Comparison of ENCODE assay signal across 8 mouse cellular contexts in genomic region chr2:126675169-126676121, GRCm38 (mm10). TPM values are rescaled to one million over a fixed set of nuclear protein-coding genes. Genes with fewer than 3 reads are reported as not detected.
DNase-seq lines count a peak whose midpoint lies in the region; ATAC-seq and TF ChIP-seq lines count a peak whose summit lies in the region.

No protein-coding gene starts in this region.

- peak overlapping the region; percentile 68 for H3K4me2 ChIP-seq in forebrain, embryonic 15.5 days (replicated peaks)
- peak overlapping the region; percentile 86 for H3K4me2 ChIP-seq in neural tube, embryonic 14.5 days (ENCODE audit: low read depth, low read length)

- no peak for TF ChIP-seq CTCF in G1E (IDR thresholded peaks at IDR 0.05; ENCODE audit: low read depth, low read length)
- no peak for TF ChIP-seq CTCF in testis, adult 2 months (IDR thresholded peaks at IDR 0.05; ENCODE audit: control insufficient read depth, insufficient read depth, insufficient replicate concordance, low read depth, low read length)

- TF ChIP-seq POLR2A in testis, adult 2 months (IDR thresholded peaks at IDR 0.05; ENCODE audit: control insufficient read depth, low read depth, low read length), result peak; percentile 96

- no peaks in the 10 kb centered on the region for H3K9me3 ChIP-seq in G1E (replicated peaks)
- no peaks in the 10 kb centered on the region for H3K9me3 ChIP-seq in forebrain, embryonic 15.5 days
- H3K9me3 ChIP-seq in neural tube, embryonic 14.5 days (ENCODE audit: control insufficient read depth, low read length), result no peaks in the 10 kb centered on the region

- under 1% methylated on average over 85 of the region's 99 CpGs for WGBS in forebrain, embryonic 15.5 days
- WGBS in neural tube, embryonic 14.5 days, result 0% methylated on average over 74 of the region's 99 CpGs

- ATAC-seq in G1E (ENCODE audit: extremely low read depth, insufficient number of reproducible peaks, low FRiP score, poor library complexity, severe bottlenecking), result peak; percentile 47
- peak; percentile 94 for ATAC-seq in forebrain, embryonic 15.5 days (replicated peaks)
- peak; percentile 95 for ATAC-seq in neural tube, embryonic 14.5 days (ENCODE audit: low read depth)

- H3K4me1 ChIP-seq in G1E (ENCODE audit: insufficient read depth, low read depth, low read length), result peaks cover 29% of the 10 kb centered on the region
- peaks cover 45% of the 10 kb centered on the region for H3K4me1 ChIP-seq in forebrain, embryonic 15.5 days
- peaks cover 32% of the 10 kb centered on the region for H3K4me1 ChIP-seq in neural tube, embryonic 14.5 days (ENCODE audit: control insufficient read depth, insufficient read depth, low read length)
- H3K4me1 ChIP-seq in testis, adult 2 months (ENCODE audit: control insufficient read depth, insufficient read depth, low read length), result peaks cover 2% of the 10 kb centered on the region

- peak; percentile 96 for DNase-seq in G1E (ENCODE audit: low spot score)
- peak; percentile 87 for DNase-seq in cerebellum, adult 11-12 months
- DNase-seq in heart, postnatal 25 days (ENCODE audit: low spot score), result peak; percentile 78
- peak; percentile 86 to 90 for DNase-seq in layer of hippocampus, adult 18-20 months (ENCODE audit: low spot score in 2 of 2)
- DNase-seq in lung, adult 18-20 months, result peak; percentile 83

- peak overlapping the region; percentile 89 for H3K4me3 ChIP-seq in G1E (ENCODE audit: low read depth, low read length)
- peak overlapping the region; percentile 75 for H3K4me3 ChIP-seq in forebrain, embryonic 15.5 days
- peak overlapping the region; percentile 90 for H3K4me3 ChIP-seq in neural tube, embryonic 14.5 days (ENCODE audit: low read depth, low read length)
- peak overlapping the region; percentile 93 for H3K4me3 ChIP-seq in testis, adult 2 months (ENCODE audit: control insufficient read depth, low read depth, low read length)

- H3K27me3 ChIP-seq in G1E (ENCODE audit: insufficient read depth, low read length), result no peaks in the 10 kb centered on the region
- no peaks in the 10 kb centered on the region for H3K27me3 ChIP-seq in forebrain, embryonic 15.5 days
- H3K27me3 ChIP-seq in neural tube, embryonic 14.5 days (ENCODE audit: control insufficient read depth, insufficient read depth, low read length), result no peaks in the 10 kb centered on the region; the same call in 1 of the 2 replicates
- H3K27me3 ChIP-seq in testis, adult 2 months (ENCODE audit: control insufficient read depth, insufficient read depth, low read length), result no peaks in the 10 kb centered on the region

- peak overlapping the region; percentile 100 for H3K27ac ChIP-seq in forebrain, embryonic 15.5 days (replicated peaks)
- peak overlapping the region; percentile 100 for H3K27ac ChIP-seq in neural tube, embryonic 14.5 days (ENCODE audit: low read depth, low read length)
- H3K27ac ChIP-seq in testis, adult 2 months (ENCODE audit: control insufficient read depth, insufficient read depth, low read depth, low read length), result peak overlapping the region; percentile 97

- H3K9ac ChIP-seq in forebrain, embryonic 15.5 days (replicated peaks), result peak overlapping the region; percentile 86
- peak overlapping the region; percentile 98 for H3K9ac ChIP-seq in neural tube, embryonic 14.5 days (replicated peaks; ENCODE audit: low read depth, low read length)

- intact Hi-C loops in heart, postnatal 25 days (cut with DNase I), result loop anchor here (2.0 kb wide), 1 partner anchor 31 kb away; the partner anchor contains the start of gene Usp8

- H3K36me3 ChIP-seq in G1E (replicated peaks), result peaks cover 25% of the 10 kb centered on the region
- H3K36me3 ChIP-seq in forebrain, embryonic 15.5 days, result 0 out of 2 replicates have a peak, but pooled peaks cover 3% of the 10 kb centered on the region
- no peaks in the 10 kb centered on the region for H3K36me3 ChIP-seq in neural tube, embryonic 14.5 days (ENCODE audit: control insufficient read depth, insufficient read depth, low read length)
- no peaks in the 10 kb centered on the region for H3K36me3 ChIP-seq in testis, adult 2 months (ENCODE audit: control insufficient read depth, insufficient read depth, low read length)

RNA-seq across cellular contexts. Expression of gene Gabpb1, which starts 0.7 kb away (rescaled TPM):
- total RNA-seq in G1E (2014; fragmentation: Nextera tagmentation) (71.9 and 73.8 TPM in 2 replicates), G1E (2017) (22.3 and 26.2 TPM in 2 replicates)
- polyA plus RNA-seq in G1E (2012), result 3.9 and 4.6 TPM in 2 replicates
- polyA plus RNA-seq in forebrain, embryonic 15.5 days (2015; fragmentation: Nextera tagmentation; extraction: Ambion mirVana), result 57.4 and 58.1 TPM in 2 replicates
- 10 to 100 TPM; 13.0 to 16.0 TPM for total RNA-seq in heart, postnatal 25 days (2021)
- total RNA-seq in layer of hippocampus, adult 18-20 months (2021), result 10 to 100 TPM; 15.4 to 19.6 TPM
- polyA plus RNA-seq in neural tube, embryonic 14.5 days (2014; fragmentation: Nextera tagmentation; extraction: Ambion mirVana), result 39.1 and 47.4 TPM in 2 replicates
- 21.7 and 24.5 TPM in 2 replicates for polyA plus RNA-seq in testis, adult 2 months (2012; rRNA removed)

RNA-seq across cellular contexts. Expression of gene Usp8, which starts 31.7 kb away (rescaled TPM):
- total RNA-seq in G1E (2014; fragmentation: Nextera tagmentation), result 72.1 and 81.5 TPM in 2 replicates
- total RNA-seq in G1E (2017), result 40.5 and 52.2 TPM in 2 replicates
- polyA plus RNA-seq in G1E (2012), result 15.5 and 19.4 TPM in 2 replicates
- 28.2 and 28.6 TPM in 2 replicates for polyA plus RNA-seq in forebrain, embryonic 15.5 days (2015; fragmentation: Nextera tagmentation; extraction: Ambion mirVana)
- total RNA-seq in heart, postnatal 25 days (2021), result 10 to 100 TPM; 27.9 to 28.4 TPM
- total RNA-seq in layer of hippocampus, adult 18-20 months (2021), result 10 to 100 TPM; 51.3 to 55.4 TPM
- 28.7 and 39.3 TPM in 2 replicates for polyA plus RNA-seq in neural tube, embryonic 14.5 days (2014; fragmentation: Nextera tagmentation; extraction: Ambion mirVana)
- polyA plus RNA-seq in testis, adult 2 months (2012; rRNA removed), result 103 and 108 TPM in 2 replicates

RNA-seq across cellular contexts. Expression of gene Hdc, which starts 56.3 kb away (rescaled TPM):
- total RNA-seq in G1E (2014; fragmentation: Nextera tagmentation), result 17.9 and 21.5 TPM in 2 replicates
- total RNA-seq in G1E (2017), result 42.0 and 49.8 TPM in 2 replicates
- polyA plus RNA-seq in G1E (2012), result 2.1 and 2.6 TPM in 2 replicates
- polyA plus RNA-seq in forebrain, embryonic 15.5 days (2015; fragmentation: Nextera tagmentation; extraction: Ambion mirVana), result 1.4 and 2.4 TPM in 2 replicates
- total RNA-seq in heart, postnatal 25 days (2021), result 1 to 10 TPM; 1.5 to 1.8 TPM
- 1 to 10 TPM; 1.2 to 2.2 TPM for total RNA-seq in layer of hippocampus, adult 18-20 months (2021)
- polyA plus RNA-seq in neural tube, embryonic 14.5 days (2014; fragmentation: Nextera tagmentation; extraction: Ambion mirVana), result 0.24 and 0.31 TPM in 2 replicates
- polyA plus RNA-seq in testis, adult 2 months (2012; rRNA removed), result 22.3 and 23.7 TPM in 2 replicates

Comparison
In these comparisons a context has a peak if more than half of its experiments do, and no peak if none do; other contexts are left out.
1. Peak in every context shown above with its lines: DNase-seq, ATAC-seq, H3K4me3 ChIP-seq and H3K27ac ChIP-seq.